Mouse (Mus musculus): Measurements from ENCODE around the gene Sec61b. TPM values are rescaled to one million over a fixed set of nuclear protein-coding genes. Genes with fewer than 3 reads are reported as not detected.

Gene Sec61b
- polyA plus RNA-seq, 1 experiment from 2014 or later, result 256 TPM

GRCm38 (mm10) chr4:47448526-47448925, 25.9 kb upstream of the Sec61b start:
- Histone ChIP-seq H3K9ac (replicated peaks) (no peak overlapping the region), H3K36me3 (no peaks in the 10 kb centered on the region), H3K4me1 (peaks cover 5% of the 10 kb centered on the region; the same call in 1 of the 2 replicates), H3K4me3 (no peak overlapping the region), H3K4me2 (replicated peaks) (no peak overlapping the region), H3K27ac (replicated peaks) (no peak overlapping the region), H3K27me3 (no peaks in the 10 kb centered on the region), H3K9me3 (no peaks in the 10 kb centered on the region)
- 96% methylated on average over 3 of the region's 3 CpGs for WGBS
- no peak for ATAC-seq (replicated peaks)

GRCm38 (mm10) chr4:47449116-47449515, 25.3 kb upstream of the Sec61b start:
- no peaks in the 10 kb centered on the region for H3K9me3 ChIP-seq
- H3K4me1 ChIP-seq, result peaks cover 5% of the 10 kb centered on the region; the same call in 1 of the 2 replicates
- H3K36me3 ChIP-seq, result no peaks in the 10 kb centered on the region
- H3K9ac ChIP-seq (replicated peaks), result no peak overlapping the region
- no peak overlapping the region for H3K27ac ChIP-seq (replicated peaks)
- no peak for ATAC-seq (replicated peaks)
- 66% methylated on average over 5 of the region's 5 CpGs for WGBS
- H3K27me3 ChIP-seq, result no peaks in the 10 kb centered on the region
- no peak overlapping the region for H3K4me2 ChIP-seq (replicated peaks)
- H3K4me3 ChIP-seq, result no peak overlapping the region

DNA sequence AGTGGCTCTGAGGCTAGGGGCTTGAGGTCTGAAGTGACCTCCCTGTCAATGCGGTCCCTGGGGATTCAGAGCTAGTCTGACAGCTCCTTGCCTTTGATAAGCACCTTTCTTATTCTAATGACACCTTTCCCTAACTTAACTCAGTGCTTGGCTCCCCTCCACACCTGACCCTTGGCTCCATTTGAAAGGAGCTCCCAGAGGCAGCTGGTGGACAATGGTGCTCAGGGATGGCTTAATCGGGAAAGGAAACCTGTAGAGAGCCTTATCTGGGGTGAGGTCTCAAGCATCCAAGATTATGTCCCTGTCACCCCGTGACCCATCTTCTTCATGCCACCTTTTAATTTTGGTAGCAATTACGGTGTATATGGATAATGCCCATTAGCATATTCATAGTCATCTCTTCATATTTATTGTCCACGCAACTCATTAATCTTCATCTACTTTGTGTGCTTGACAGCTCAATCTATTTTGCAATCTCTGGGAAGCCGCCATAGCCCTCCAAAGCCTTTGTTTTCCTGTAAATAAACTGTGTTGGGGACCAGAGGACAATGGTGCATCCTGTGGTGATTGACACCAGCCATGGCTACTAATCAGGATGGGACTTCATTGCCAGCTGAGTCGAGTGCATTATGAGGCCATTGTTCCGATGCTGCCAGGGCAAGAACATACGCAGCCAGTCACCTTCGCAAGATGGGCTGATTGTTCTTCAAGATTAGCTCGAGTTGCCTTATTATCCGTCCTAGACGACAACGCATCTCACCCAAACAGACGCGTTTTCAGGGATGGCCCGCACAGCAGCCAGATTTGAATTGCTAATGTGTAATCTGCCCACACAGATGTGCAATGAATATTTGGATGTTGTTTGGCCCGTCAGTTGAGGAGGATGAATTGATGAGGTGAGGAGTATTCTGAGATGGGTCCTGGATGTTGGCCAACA, 24.6 kb upstream of the Sec61b start:
- Histone ChIP-seq H3K27me3 (no peaks in the 10 kb centered on the region), H3K4me2 (replicated peaks) (no peak overlapping the region), H3K27ac (replicated peaks) (no peak overlapping the region), H3K36me3 (no peaks in the 10 kb centered on the region), H3K9me3 (no peaks in the 10 kb centered on the region), H3K4me1 (peaks cover 5% of the 10 kb centered on the region; the same call in 1 of the 2 replicates), H3K9ac (replicated peaks) (no peak overlapping the region), H3K4me3 (no peak overlapping the region)
- 18% methylated on average over 18 of the region's 18 CpGs for WGBS
- no peak for ATAC-seq (replicated peaks)

DNA sequence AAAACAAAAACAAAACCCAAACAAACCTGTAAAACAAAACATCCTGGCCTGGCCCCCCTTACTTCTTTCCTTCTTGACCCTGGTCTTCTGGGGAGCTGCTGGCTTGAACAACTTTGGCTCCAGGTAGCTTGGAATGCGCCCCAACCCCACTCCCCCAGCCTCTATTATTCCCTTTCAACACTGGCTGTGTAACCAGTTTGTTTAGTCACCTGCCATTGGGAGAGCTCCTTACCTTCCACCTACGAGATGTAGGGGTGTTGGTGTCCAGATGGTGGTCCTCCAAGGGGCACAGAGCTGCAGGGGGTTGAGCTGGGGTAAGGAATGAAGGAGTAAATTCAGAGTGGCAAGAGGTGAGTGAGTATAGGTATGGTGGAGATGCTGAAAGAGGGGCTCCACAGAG, 7.3 kb upstream of the Sec61b start:
- ATAC-seq (replicated peaks), result no peak

GRCm38 (mm10) chr4:47473586-47473967, 881 bp upstream of the Sec61b start:
- Histone ChIP-seq H3K4me1 (peaks cover 21% of the 10 kb centered on the region), H3K9me3 (no peaks in the 10 kb centered on the region), H3K36me3 (peaks cover 50% of the 10 kb centered on the region), H3K27ac (replicated peaks) (peak overlapping the region; percentile 99), H3K4me3 (peak overlapping the region; percentile 76), H3K27me3 (no peaks in the 10 kb centered on the region), H3K9ac (replicated peaks) (peak overlapping the region; percentile 92), H3K4me2 (replicated peaks) (peak overlapping the region; percentile 82)
- WGBS, result 3% methylated on average over 11 of the region's 14 CpGs
- peak; percentile 24 for ATAC-seq (replicated peaks)

More for the DNA sequence above, 7.3 kb upstream of the Sec61b start:
- Histone ChIP-seq H3K4me3 (no peak overlapping the region), H3K27me3 (no peaks in the 10 kb centered on the region), H3K9ac (replicated peaks) (no peak overlapping the region), H3K36me3 (peaks cover 63% of the 10 kb centered on the region), H3K4me1 (no peaks in the 10 kb centered on the region; the same call in 1 of the 2 replicates), H3K4me2 (replicated peaks) (no peak overlapping the region), H3K9me3 (no peaks in the 10 kb centered on the region), H3K27ac (replicated peaks) (no peak overlapping the region)
- WGBS, result 93% methylated on average over 2 of the region's 2 CpGs

GRCm38 (mm10) chr4:47474730-47475643, 529 bp downstream of the Sec61b start:
- 14% methylated on average over 31 of the region's 31 CpGs for WGBS
- no peak; the same call in 1 of the 2 replicates for ATAC-seq (replicated peaks)
- Histone ChIP-seq H3K4me1 (peaks cover 21% of the 10 kb centered on the region), H3K9me3 (no peaks in the 10 kb centered on the region), H3K4me3 (peak overlapping the region; percentile 76), H3K36me3 (peaks cover 44% of the 10 kb centered on the region), H3K9ac (replicated peaks) (peak overlapping the region; percentile 92), H3K27ac (replicated peaks) (peak overlapping the region; percentile 99), H3K27me3 (no peaks in the 10 kb centered on the region), H3K4me2 (replicated peaks) (peak overlapping the region; percentile 82)

DNA sequence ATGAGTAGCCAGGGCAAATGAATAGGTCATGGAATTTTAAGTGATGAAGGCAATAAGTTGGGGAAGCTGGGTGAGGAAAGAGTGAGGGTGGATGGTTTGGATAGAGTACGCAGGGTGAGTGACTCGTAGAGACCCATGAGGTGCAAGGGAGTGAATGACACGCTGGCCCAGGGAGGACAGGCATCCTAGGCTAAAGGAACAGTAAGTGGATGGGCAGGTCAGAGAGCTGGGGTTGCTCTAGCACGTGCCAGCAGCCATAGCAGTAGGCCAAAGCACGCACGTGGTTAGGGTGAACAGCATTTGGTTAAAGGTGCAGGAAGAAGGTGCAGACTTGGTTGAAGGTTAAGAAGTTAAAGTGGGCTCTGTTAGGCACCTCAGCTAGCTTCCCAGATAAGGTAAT, 3.1 kb downstream of the Sec61b start:
- Histone ChIP-seq H3K9ac (replicated peaks) (no peak overlapping the region), H3K9me3 (no peaks in the 10 kb centered on the region), H3K27ac (replicated peaks) (no peak overlapping the region), H3K4me2 (replicated peaks) (no peak overlapping the region), H3K36me3 (peaks cover 36% of the 10 kb centered on the region), H3K4me3 (no peak overlapping the region), H3K27me3 (no peaks in the 10 kb centered on the region), H3K4me1 (peaks cover 17% of the 10 kb centered on the region)
- ATAC-seq (replicated peaks), result no peak
- 95% methylated on average over 6 of the region's 6 CpGs for WGBS

- ATAC-seq (replicated peaks), result no peak
- H3K27ac ChIP-seq (replicated peaks), result no peak overlapping the region
- H3K27me3 ChIP-seq, result no peaks in the 10 kb centered on the region
- H3K4me2 ChIP-seq (replicated peaks), result no peak overlapping the region
- WGBS, result 93% methylated on average over 13 of the region's 13 CpGs
- H3K36me3 ChIP-seq, result peaks cover 51% of the 10 kb centered on the region
- H3K4me1 ChIP-seq, result peaks cover 6% of the 10 kb centered on the region
- no peak overlapping the region for H3K4me3 ChIP-seq
- H3K9me3 ChIP-seq, result no peaks in the 10 kb centered on the region
- H3K9ac ChIP-seq (replicated peaks), result no peak overlapping the region
These were observed 5.6 kb downstream of the Sec61b start for GRCm38 (mm10) chr4:47480095-47480494.

DNA sequence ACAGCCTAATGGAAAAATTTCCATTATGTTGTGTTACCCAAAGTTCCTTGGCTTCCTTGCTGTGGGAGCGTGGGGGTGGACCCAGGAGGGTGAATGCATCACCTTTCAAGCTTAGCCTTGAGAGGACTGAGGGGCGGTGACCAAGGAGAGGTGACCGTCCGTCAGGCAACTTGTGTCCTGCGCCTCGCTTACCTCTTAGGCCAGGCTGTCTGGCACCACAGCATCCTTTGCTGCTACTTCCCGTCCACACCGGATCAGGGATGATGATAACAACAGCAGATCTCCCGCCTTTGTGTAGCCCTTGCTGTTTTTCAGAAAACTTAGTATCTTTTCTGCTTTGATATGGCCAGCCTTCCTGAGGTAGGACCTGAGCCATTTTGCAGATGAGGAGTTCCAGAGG, 6.1 kb downstream of the Sec61b start:
- ATAC-seq (replicated peaks), result no peak
- 93% methylated on average over 9 of the region's 9 CpGs for WGBS

DNA sequence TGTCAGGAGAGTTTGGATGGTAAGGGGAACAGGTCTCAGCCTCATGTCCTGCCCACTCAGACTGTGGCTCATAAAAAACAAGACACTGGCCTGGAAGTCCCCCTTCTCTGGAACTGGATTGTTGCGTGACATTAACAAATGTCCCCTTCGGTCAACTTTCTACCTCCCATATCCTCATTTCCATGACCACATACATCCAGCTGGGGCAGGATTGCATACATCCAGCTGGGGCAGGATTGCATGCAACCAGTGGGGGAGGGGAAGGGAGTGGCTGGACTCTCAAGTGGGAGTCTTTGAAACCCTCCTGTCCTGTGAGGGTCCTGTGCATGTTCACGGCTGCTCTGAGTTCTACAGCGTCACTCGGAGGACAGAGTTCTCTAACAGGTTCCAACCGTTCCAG, 16.8 kb downstream of the Sec61b start:
- Histone ChIP-seq H3K27ac (replicated peaks) (no peak overlapping the region), H3K27me3 (no peaks in the 10 kb centered on the region), H3K4me3 (no peak overlapping the region), H3K36me3 (no peaks in the 10 kb centered on the region), H3K9me3 (no peaks in the 10 kb centered on the region), H3K9ac (replicated peaks) (no peak overlapping the region), H3K4me1 (0 out of 2 replicates have a peak, but pooled peaks cover 7% of the 10 kb centered on the region), H3K4me2 (replicated peaks) (no peak overlapping the region)
- WGBS, result 86% methylated on average over 6 of the region's 6 CpGs
- no peak for ATAC-seq (replicated peaks)

More for the DNA sequence above, 6.1 kb downstream of the Sec61b start:
- no peak overlapping the region for H3K4me3 ChIP-seq
- peaks cover 2% of the 10 kb centered on the region for H3K4me1 ChIP-seq
- H3K9ac ChIP-seq (replicated peaks), result no peak overlapping the region
- peaks cover 51% of the 10 kb centered on the region for H3K36me3 ChIP-seq
- H3K27me3 ChIP-seq, result no peaks in the 10 kb centered on the region
- no peaks in the 10 kb centered on the region for H3K9me3 ChIP-seq
- no peak overlapping the region for H3K27ac ChIP-seq (replicated peaks)
- no peak overlapping the region for H3K4me2 ChIP-seq (replicated peaks)

GRCm38 (mm10) chr4:47492311-47493086, 18.0 kb downstream of the Sec61b start:
- peak; percentile 60; the same call in 1 of the 2 replicates for ATAC-seq (replicated peaks)
- 43% methylated on average over 12 of the region's 12 CpGs for WGBS
- H3K9me3 ChIP-seq, result no peaks in the 10 kb centered on the region
- H3K4me2 ChIP-seq (replicated peaks), result no peak overlapping the region
- no peaks in the 10 kb centered on the region for H3K36me3 ChIP-seq
- H3K4me3 ChIP-seq, result no peak overlapping the region
- H3K9ac ChIP-seq (replicated peaks), result no peak overlapping the region
- 0 out of 2 replicates have a peak, but pooled peaks cover 7% of the 10 kb centered on the region for H3K4me1 ChIP-seq
- H3K27me3 ChIP-seq, result no peaks in the 10 kb centered on the region
- no peak overlapping the region for H3K27ac ChIP-seq (replicated peaks)
